Mouse (Mus musculus) liver, embryonic 16.5 days (tissue): Measurements from ENCODE around the gene Adamts3. TPM values are rescaled to one million over a fixed set of nuclear protein-coding genes. Genes with fewer than 3 reads are reported as not detected.

Experiments used
- ATAC-seq: fragments of 200-750 bp; cut with Nextera tagmentation; 2 replicates; pipeline ENCODE4 v1.8.0; 2017; ENCODE audit warnings: low read depth, mild to moderate bottlenecking, moderate number of reproducible peaks, moderate library complexity
- H3K27ac ChIP-seq: fragments of 300-500 bp; sonication (generic); 2 replicates; pipeline ENCODE4 v1.5.1; 2014; ENCODE audit warnings: mild to moderate bottlenecking, low read length
- H3K27me3 ChIP-seq: fragments of 300-500 bp; sonication (generic); 2 replicates; pipeline ENCODE4 v1.6.1; 2014; ENCODE audit warnings: low read depth, low read length, mixed read lengths; ENCODE audit not compliant: control insufficient read depth, insufficient read depth
- H3K36me3 ChIP-seq: fragments of 300-500 bp; sonication (generic); 2 replicates; pipeline ENCODE4 v1.6.1; 2014; ENCODE audit warnings: mild to moderate bottlenecking; ENCODE audit not compliant: control insufficient read depth, insufficient read depth
- H3K4me1 ChIP-seq: fragments of 300-500 bp; sonication (generic); 2 replicates; pipeline ENCODE4 v1.6.1; 2014; ENCODE audit warnings: low read depth, low read length, mixed read lengths; ENCODE audit not compliant: control insufficient read depth
- H3K4me2 ChIP-seq: fragments of 300-500 bp; sonication (generic); 2 replicates; pipeline ENCODE4 v1.6.1; 2014; ENCODE audit warnings: low read depth, low read length, mixed read lengths
- H3K4me3 ChIP-seq: fragments of 300-500 bp; sonication (generic); 2 replicates; pipeline ENCODE4 v1.5.1; 2014; ENCODE audit warnings: low read depth, mild to moderate bottlenecking, low read length
- H3K9ac ChIP-seq: fragments of 300-500 bp; sonication (generic); 2 replicates; pipeline ENCODE4 v1.6.1; 2014; ENCODE audit warnings: low read depth, low read length
- H3K9me3 ChIP-seq: fragments of 300-500 bp; sonication (generic); replicated peaks from 2 replicates; pipeline ENCODE4 v1.6.1; 2016; ENCODE audit warnings: low read length; ENCODE audit not compliant: control insufficient read depth
- WGBS: fragments of 180-500 bp; shearing (Covaris S2); extraction: QIAGEN DNeasy Blood & Tissue Kit; methylation state at CpG from one replicate; pipeline ENCODE4 v1.1.7; 2014; ENCODE audit not compliant: insufficient replicate concordance; 5-methylcytosine and 5-hydroxymethylcytosine counted together
- polyA plus RNA-seq: library from polyadenylated mRNA; unstranded; fragments of >200 nt; fragmentation: Nextera tagmentation; extraction: Ambion mirVana; gene quantifications from 2 replicates; pipeline ENCODE4 v1.2.1, GENCODE M21; 2015

Gene Adamts3
- polyA plus RNA-seq, 1 experiment from 2014 or later: 0.55 TPM

DNA sequence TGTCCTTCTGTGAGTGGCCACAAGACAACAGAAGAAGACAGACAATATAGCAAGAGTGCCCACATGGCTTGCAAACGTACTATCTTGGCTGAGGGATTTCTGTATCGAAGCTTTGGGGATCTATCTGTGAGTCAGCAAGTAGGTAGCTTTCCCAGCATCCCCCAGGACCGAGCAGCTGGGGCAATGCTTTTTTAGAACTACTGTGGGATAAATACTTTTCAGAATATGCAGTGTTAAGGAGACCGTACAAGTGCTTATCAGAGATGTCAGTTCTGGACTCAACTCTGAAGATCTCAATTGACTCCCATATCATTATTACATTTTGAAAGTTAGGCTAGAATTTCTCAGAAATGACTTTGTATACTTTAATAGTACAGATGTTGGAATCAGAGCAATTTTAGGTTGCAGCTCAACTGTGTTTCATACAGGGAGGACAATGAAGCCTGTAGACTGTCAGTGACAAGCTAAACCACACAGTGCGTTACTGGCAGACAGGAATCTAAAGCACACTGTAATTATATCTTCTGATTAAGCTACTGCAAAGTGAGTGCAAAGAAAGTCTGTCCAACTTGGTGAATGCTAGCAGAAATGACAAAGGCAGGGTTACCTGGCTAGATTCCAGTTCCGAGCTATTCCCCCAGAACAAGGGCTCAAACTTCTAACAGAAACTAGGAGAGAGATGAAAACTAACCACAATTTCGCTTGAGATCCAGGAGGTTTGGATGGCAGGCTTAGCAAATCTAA lies 171.8 kb downstream of the Adamts3 start:
- WGBS: 66% methylated on average over 7 of the region's 7 CpGs

DNA sequence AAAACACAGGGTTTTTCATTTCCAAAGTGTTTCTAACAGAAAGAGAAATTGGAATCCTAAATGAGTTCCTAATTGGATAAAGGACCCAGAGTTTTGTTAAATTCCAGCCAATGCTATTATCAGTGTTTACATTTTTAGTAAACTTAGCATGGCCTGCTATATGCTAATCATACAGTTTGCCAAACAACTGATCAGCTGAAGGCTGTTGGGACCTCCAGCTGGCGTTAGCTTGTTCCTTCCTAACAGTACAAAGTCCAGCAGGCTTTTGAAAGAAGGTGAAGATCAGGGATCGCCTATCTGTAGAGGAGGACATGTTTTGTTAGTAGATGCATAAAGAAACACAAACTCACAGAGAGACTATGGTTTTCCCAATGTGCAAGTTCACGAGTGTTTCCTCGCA lies 173.7 kb downstream of the Adamts3 start:
- no peak overlapping the region for H3K4me3 ChIP-seq
- 42% methylated on average over 4 of the region's 4 CpGs for WGBS
- no peak for ATAC-seq

More for the DNA sequence above, 171.8 kb downstream of the Adamts3 start:
- H3K9ac ChIP-seq: no peak overlapping the region
- H3K27me3 ChIP-seq: no peaks in the 10 kb centered on the region
- H3K4me1 ChIP-seq: no peaks in the 10 kb centered on the region
- no peaks in the 10 kb centered on the region for H3K36me3 ChIP-seq
- ATAC-seq: no peak
- no peak overlapping the region for H3K4me3 ChIP-seq
- H3K4me2 ChIP-seq: no peak overlapping the region
- H3K9me3 ChIP-seq: no peaks in the 10 kb centered on the region
- no peak overlapping the region for H3K27ac ChIP-seq

DNA sequence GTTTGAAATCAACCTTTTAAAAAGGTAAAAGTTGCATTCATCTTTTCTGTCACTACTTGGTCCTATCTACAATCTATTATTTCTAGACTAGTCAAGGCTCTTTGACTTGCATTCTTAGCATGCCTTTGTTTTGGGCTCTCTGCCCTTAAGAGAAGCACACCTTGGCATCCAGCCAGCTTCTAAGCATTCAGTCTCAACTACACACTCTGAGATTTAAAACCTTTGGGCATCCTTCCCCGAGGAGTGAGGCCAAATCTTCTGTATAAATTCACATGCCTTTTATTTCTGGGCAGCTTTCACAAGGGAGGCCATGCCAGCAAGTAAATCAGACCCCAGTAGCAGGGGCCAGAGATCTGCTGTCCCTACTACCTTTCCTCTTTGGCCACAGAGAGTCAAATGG lies 178.9 kb downstream of the Adamts3 start:
- Histone ChIP-seq H3K27me3 (no peaks in the 10 kb centered on the region), H3K9me3 (no peaks in the 10 kb centered on the region), H3K36me3 (no peaks in the 10 kb centered on the region), H3K9ac (no peak overlapping the region), H3K27ac (no peak overlapping the region), H3K4me2 (no peak overlapping the region), H3K4me1 (no peaks in the 10 kb centered on the region), H3K4me3 (no peak overlapping the region)
- WGBS: 61% methylated on average over 1 of the region's 1 CpGs
- ATAC-seq: no peak

More for the DNA sequence above, 173.7 kb downstream of the Adamts3 start:
- H3K9me3 ChIP-seq: no peaks in the 10 kb centered on the region
- no peaks in the 10 kb centered on the region for H3K27me3 ChIP-seq
- H3K4me1 ChIP-seq: no peaks in the 10 kb centered on the region
- no peak overlapping the region for H3K9ac ChIP-seq
- H3K4me2 ChIP-seq: no peak overlapping the region
- no peak overlapping the region for H3K27ac ChIP-seq
- no peaks in the 10 kb centered on the region for H3K36me3 ChIP-seq

DNA sequence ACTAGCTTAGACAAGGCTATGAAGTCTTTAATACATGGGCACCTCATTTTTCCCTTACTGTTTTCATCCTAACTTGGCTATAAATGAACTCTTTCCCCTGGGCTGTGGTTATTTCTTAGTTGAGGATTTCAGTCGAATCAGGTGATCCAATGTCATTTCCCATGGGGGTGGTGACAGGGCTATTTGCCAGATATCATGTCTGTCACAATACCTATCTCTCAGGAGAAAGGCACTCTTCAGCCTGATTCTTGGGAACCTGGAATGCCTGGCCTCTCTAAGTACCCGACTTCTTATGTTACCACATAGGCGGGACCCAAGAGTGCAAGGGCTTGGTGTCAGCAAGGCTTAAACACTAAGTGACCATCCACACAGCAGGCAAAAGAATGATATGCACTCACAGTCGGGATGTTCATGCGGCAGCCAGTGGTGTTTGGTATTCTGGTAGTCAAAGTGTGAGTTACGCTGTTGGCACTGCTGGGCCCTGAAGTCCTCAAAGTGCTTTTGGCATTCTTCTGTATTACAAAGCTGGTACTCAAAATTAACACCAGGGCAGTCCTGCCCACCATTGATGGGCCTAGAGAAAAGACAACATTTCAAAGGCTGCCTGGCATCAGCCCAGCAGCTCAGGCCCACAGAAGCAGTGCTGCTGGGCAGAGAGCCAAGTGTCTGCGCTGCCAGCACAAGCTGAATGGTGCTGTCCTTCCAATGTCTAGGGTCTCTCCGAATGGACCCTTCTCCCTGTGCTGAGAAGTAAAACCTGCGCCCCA lies 181.7 kb downstream of the Adamts3 start:
- Histone ChIP-seq H3K9me3 (no peaks in the 10 kb centered on the region), H3K36me3 (no peaks in the 10 kb centered on the region), H3K27me3 (no peaks in the 10 kb centered on the region), H3K4me1 (no peaks in the 10 kb centered on the region), H3K27ac (no peak overlapping the region), H3K4me2 (no peak overlapping the region), H3K9ac (no peak overlapping the region), H3K4me3 (no peak overlapping the region)
- 78% methylated on average over 9 of the region's 9 CpGs for WGBS
- no peak for ATAC-seq

DNA sequence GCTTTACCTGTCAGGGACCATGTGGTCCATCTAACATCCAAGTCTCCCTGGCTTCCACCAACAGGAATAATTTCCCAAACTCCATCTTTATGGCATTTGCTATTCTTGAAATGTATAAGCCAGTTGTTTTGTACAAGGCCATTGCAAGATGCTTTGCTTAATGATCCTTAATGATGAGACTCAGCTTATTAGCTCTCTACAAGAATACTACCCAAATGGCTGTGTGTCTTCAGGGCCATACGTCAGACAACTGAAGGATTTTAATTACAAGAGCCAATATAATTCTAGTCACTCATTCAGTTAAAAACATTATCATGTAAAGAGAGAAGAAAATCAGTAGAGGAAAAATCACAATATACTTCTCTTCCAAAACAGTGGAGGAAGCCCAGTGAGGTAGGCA lies 195.3 kb downstream of the Adamts3 start:
- no peak overlapping the region for H3K9ac ChIP-seq
- no peaks in the 10 kb centered on the region for H3K36me3 ChIP-seq
- no peak overlapping the region for H3K4me3 ChIP-seq
- H3K9me3 ChIP-seq: no peaks in the 10 kb centered on the region
- H3K4me1 ChIP-seq: no peaks in the 10 kb centered on the region
- 74% methylated on average over 1 of the region's 1 CpGs for WGBS
- H3K27me3 ChIP-seq: no peaks in the 10 kb centered on the region
- ATAC-seq: no peak
- no peak overlapping the region for H3K27ac ChIP-seq
- no peak overlapping the region for H3K4me2 ChIP-seq

DNA sequence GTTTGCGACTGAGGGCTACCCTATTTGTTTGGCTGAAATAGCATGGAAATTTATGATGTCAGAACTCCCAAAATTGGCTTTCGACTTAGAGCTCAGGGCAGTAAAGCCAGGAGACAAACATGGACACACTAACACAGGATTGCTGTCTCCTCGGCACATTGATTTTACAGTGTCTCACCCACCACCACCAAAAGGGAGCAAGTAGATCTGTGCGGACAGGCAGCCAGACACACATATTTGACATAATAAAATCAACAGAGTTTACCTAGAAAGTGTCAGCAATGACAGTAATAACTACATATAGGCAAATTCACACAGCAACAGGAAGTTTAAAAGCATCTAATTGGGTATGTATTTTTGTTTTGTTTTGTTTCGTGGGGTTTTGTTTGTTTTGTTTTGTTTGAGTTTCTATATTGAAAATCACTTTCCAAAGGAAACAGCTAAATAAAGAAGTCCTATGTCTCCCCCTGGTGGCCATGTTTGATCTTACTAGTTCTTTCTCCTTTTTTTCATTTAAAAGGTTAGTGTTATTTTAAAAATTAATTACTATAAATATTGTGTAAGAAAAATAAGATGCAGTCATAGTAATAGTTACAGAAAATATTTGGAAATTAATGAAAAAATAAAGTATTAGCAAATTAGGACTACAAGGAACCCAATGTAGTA lies 203.1 kb downstream of the Adamts3 start:
- Histone ChIP-seq H3K36me3 (no peaks in the 10 kb centered on the region), H3K27me3 (no peaks in the 10 kb centered on the region), H3K4me2 (no peak overlapping the region), H3K4me1 (no peaks in the 10 kb centered on the region), H3K9me3 (no peaks in the 10 kb centered on the region), H3K4me3 (no peak overlapping the region), H3K9ac (no peak overlapping the region), H3K27ac (no peak overlapping the region)
- WGBS: 50% methylated on average over 5 of the region's 5 CpGs
- ATAC-seq: no peak

DNA sequence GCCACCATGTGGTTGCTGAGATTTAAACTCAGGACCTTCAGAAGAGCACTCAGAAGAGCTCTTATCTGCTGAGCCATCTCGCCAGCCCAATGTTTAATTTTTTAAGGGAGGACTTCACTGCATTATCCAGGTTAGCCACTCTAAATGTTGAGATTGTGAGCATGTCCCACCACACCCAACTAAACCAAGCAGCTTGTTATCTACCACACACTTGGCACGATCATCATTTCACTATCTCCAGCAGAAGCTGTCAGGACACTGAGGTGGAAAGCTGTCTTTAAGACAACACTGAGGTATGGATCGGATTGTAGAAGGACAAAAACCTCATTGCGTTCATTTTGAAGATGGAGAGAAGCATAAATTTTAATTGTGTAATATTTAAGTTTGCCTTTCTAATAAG lies 205.0 kb downstream of the Adamts3 start:
- WGBS: 50% methylated on average over 4 of the region's 4 CpGs
- H3K9me3 ChIP-seq: no peaks in the 10 kb centered on the region
- ATAC-seq: no peak

DNA sequence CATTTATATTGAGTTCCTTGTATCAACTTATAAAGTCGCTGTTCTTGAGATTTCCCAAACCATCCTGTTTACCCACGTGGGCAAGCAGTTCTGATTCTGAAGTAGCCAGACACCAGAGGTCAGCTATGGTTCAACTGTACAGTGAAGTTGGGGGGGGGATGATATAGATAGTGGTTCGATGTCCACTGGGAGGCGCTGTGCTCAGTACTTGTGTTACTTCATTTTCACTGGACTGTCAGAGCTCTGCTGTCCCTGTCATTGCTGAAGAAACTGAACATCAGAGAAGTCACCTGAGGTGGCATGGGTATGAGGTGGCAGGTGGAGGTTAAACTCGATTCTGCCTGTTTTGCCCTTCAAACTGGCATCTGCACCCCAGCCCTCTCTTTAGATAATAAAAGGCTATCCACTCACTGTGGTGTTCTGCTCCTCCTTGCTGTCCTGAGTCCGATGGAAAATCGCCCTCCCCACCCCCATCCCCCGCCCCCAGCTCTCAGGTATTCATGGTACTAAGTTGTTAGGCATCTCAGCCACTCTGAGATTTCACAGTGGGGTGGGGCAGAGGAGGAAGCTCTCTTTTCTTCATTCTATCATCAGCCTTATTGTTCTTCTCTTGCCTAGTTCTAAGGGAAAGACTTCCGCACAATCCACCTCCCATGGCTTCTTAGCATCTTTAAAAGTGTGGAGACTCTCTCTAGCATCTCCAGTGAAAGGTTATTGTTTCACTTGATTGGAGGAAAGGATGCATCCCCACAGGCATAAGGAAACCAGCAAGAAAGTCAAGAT lies 208.9 kb downstream of the Adamts3 start:
- no peak overlapping the region for H3K4me3 ChIP-seq

More for the DNA sequence above, 205.0 kb downstream of the Adamts3 start:
- no peak overlapping the region for H3K27ac ChIP-seq
- H3K9ac ChIP-seq: no peak overlapping the region
- no peaks in the 10 kb centered on the region for H3K27me3 ChIP-seq
- no peaks in the 10 kb centered on the region for H3K4me1 ChIP-seq
- H3K36me3 ChIP-seq: no peaks in the 10 kb centered on the region
- H3K4me3 ChIP-seq: no peak overlapping the region
- no peak overlapping the region for H3K4me2 ChIP-seq

More for the DNA sequence above, 208.9 kb downstream of the Adamts3 start:
- Histone ChIP-seq H3K27ac (no peak overlapping the region), H3K27me3 (no peaks in the 10 kb centered on the region), H3K9me3 (no peaks in the 10 kb centered on the region), H3K36me3 (no peaks in the 10 kb centered on the region), H3K9ac (no peak overlapping the region), H3K4me1 (no peaks in the 10 kb centered on the region), H3K4me2 (no peak overlapping the region)
- 59% methylated on average over 9 of the region's 9 CpGs for WGBS
- no peak for ATAC-seq
